Mouse (Mus musculus) c-Kit-positive CD71-positive TER-119-negative erythroid progenitor cells, embryonic 14.5 days (primary cell): ENCODE measurements around the gene Adam33.
"Not testable (repeated sequence)": the region's sequence is repeated elsewhere in the genome, so short reads cannot be mapped to it uniquely, and the experiment has no call there.

Source experiments
- DNase-seq: peaks from one replicate; pipeline ENCODE4 v3.0.0-alpha.2; 2013; ENCODE audit warnings: low read depth

Adam33 gene

DNA sequence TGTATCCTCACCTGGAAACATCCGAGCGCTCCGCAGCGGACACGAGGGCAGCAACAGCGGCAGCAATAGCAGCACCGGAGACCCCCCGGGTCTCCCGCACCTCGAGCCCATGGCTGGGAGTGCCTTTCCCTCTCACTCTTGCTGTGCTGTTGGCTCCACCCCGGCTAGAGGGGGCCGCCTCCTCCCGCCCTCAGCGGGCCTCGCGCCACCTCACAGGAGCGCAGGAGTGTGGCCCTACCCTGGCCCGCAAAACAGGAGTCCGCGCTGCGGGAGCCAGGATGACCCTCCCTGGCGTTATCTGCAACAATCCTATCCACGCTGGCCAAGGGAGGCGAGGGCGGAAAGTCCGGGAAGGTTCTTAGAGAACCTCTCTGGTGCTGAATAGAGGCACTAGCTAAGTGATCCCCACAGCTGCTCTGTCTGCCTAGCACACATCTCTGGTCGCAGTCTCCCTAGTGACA, at the start of gene Adam33:
Gene Adam33, minus strand, starts transcription at position 411 of the 461 bp plus-strand sequence.
- DNase-seq, result no peak

- no peak for DNase-seq
These were observed 42.4 kb upstream of the Adam33 start for GRCm38 (mm10) chr2:131105989-131106388.

DNA sequence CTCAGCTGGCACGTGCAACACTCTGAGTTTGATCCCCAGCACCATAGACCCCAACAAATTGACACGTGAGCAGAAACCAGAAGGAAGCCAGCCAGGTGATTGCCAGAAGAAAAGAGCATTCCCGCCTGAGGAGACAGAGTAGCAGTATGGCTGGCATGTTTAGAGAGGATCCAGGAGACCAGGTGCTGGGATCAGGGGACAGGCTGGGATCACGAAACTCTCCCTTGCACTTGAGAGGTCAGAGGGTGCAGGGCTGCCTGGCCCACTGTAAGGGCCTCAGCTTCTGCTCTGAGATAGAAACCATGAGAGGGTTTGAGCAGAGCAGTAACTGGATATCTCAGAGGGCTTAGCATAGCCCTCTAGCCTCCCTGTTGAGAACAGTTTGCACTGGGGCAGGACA, 41.4 kb upstream of the Adam33 start:
- DNase-seq, result not testable (repeated sequence)

DNA sequence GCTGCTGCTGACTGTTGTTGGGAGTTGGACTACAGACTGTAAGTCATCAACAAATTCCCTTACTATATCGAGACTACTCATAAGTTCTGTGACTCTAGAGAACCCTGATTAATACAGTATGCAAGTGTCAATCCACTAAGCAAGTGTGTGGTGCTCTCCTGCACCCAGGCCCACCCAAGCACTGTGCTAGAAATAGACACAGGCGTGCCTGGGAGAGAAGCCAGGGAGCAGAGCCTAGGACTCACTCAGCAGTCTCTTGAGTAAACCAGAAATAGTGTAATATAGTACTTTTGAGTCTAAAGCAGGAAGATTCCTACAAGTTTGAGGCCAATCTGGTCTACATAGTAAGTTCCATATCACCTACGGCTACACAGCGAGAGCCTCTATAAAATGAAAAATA, 40.4 kb upstream of the Adam33 start:
- no peak for DNase-seq

DNA sequence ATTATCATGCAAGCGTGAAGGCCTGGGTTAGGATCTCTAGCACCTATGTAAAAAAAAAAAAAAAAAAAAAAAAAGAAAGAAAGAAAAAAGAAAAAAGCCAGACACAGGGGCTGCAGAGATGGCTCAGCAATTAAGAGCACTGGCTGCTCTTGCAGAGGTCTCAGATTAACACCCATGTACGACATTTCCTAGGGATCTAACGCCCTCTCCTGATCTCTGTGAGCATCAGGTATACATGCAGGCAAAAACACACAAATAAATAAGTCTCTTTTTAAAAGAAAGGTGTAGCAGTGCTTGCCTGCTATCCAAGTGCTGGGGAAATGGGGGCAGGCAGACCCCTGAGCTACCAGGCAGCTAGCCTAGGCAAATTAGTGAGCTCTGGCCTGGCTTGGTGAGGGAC, 37.9 kb upstream of the Adam33 start:
- no peak for DNase-seq

DNA sequence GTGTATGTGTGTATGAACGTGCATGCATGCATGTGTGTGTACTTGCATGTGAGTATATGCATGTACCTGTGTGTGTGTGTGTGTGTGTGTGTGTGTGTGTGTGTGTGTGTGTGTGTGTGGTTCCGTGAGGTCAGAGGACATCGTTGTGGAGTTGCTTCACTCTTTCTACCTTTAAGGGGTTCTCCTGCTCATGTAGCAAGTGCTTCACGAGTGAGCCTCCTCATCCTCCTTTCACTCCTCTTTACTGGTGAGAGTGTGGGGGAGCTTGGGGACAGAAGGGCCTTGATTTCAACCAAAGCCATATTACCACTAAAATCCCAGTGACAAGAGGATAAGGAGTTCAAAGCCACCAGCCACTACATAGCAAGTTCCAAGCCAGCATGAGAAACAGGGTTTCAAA, 33.5 kb upstream of the Adam33 start:
- DNase-seq, result no peak

DNA sequence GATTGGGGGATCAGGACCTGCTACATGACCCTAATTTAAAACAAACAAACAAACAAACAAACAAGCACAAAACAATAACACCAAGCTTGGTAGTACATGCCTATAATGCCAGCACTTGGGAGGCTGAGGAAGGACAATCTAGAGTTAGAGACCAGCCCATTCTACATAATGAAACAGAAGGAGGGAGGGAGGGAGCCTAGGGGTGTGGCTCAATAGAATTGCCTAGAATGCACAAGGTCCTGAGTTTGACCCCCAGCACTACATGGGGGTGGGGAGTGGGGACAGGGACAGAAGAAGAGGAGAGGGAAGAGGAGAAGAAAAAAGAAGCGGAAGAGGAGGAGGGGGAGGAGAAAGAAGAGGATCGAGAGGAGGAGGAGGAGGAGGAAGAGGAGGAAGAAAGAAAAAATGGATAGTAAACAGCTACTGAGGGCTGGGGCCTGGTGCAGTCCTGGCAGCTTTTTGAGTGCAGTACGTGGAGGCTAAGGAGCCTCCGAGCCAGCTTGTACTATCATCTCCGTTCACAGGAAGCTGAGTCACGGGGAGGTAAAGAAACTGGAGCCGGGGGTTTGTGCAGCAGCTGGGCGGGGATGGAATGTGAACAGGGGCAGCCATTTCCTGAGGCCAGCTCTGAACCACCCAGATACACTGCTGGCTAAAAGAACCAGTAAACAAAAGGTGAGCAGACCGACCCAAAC, 32.6 kb upstream of the Adam33 start:
- DNase-seq, result peak; percentile 30

DNA sequence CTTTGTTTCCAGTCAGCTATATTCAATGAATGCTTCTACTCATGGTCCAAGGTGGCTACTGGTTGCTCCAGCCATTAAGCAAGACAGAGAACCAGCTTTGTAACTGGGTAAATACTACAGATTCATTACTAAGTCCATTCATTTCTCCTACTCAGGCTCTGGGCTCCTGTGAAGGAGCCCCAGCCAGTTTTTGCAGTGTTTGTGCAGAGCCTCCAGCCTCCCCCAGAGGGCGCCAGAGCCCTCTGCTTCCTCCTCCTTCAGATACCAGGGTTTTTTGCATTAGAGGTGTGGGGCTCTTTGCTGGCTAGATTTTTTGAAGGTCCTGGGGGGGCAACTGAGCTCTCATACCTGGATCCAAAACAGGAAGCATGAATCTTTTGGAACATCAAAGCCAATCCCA, 31.2 kb upstream of the Adam33 start:
- peak; percentile 75 for DNase-seq

- no peak for DNase-seq
These were observed 30.0 kb upstream of the Adam33 start for GRCm38 (mm10) chr2:131093577-131093976.

DNA sequence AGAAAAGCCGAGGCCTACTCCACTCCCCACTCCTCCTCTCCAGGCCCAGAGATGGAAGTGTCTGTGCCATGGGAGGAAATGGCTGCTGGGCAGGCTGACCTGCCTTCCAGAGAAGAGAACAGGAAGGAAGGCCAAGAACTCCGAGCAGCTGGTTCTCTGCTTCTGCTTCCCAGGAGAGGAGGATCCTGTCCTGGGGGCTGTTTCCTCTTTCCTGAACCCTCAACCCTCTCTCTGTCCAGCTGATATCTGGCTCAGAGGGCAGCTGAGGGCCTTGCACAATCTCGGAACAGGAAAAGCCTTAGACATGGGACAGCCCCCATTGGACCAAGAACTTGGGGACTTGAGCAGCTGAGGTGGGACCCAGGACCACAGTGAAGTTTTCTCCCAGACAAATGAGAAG, 27.2 kb upstream of the Adam33 start:
- no peak for DNase-seq

DNA sequence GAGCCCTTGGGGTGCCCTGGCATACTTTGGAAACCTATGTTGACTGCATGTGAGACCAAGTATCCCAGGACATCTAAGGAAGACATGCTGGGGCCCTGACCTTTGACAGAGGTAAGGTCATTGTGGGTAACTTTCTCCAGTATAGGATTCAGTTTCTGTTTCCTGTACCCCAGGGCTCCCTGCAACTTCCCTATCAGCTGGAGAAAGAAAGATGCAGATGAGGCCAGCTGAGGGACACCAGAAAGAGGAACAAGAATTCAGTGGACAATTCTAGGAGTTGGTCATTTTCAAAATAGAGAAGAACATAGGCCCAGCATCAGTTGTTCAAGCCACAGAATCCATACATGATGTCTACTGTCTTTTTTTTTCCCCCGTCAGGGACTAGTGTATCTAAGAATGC, 26.0 kb upstream of the Adam33 start:
- no peak for DNase-seq

DNA sequence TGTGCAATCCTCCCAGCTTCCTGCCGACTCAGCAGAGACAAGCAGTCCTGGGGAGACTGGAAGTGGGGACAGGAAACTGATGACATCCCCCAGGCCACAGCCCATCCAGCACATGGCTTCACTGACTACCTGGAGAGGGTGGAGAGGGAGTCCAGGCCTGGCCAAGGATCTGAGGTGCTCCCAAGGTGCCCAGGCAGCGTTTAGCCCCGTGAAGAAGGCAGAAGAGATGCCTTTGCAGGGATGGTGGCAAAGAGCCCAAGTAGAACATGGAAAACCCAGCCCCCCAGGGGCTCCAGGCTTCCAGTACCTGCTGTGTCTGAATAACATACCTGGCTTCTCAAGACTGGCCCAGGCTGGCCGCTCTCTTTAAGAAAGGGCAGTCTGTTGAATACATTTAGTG, 25.0 kb upstream of the Adam33 start:
- no peak for DNase-seq

GRCm38 (mm10) chr2:131086667-131087390, 23.2 kb upstream of the Adam33 start, which contains the start of gene Siglec1:
Siglec1 (minus strand) TSS chr2:131086765.
- DNase-seq, result no peak

DNA sequence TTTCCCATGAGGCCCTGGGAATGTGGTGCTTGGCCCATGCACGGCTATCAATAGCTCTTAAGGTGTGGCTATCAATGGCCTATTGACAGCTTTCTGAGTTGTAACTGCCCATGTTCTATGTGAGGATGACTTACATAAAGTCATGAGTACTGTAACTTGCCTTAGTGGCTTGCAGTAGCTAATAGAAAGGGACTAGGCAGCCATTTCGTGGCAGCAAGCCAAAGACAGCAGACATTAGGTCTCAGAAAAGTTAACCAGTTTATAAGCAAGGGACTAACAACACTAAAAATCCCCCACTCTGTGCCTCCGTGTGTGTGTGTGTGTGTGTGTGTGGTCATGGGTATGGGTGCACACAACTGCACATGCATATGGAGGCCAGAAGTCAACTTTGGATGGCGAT, 20.6 kb upstream of the Adam33 start:
- DNase-seq, result no peak

DNA sequence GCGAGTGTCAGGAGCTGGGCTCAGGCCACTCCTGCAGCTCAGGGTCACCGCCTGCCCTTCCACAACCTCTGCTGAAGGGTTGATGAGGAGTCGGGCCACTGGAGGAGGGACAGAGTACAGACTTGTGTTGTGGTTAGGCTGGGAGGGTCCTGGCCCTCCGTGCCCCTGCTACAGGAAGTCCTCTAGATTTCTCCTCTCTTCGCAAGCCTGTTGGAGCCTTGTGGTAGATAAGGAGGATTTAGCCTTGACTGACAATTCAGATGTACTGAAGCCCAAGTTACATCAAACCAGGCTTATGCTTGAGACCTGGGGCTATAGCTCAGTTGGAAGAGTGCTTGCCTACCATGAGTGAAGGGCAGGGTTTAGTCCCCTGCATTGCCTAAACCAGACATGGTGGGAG, 16.9 kb upstream of the Adam33 start:
- DNase-seq, result no peak

- no peak for DNase-seq
These were observed 8.9 kb upstream of the Adam33 start for GRCm38 (mm10) chr2:131072536-131072935.

DNA sequence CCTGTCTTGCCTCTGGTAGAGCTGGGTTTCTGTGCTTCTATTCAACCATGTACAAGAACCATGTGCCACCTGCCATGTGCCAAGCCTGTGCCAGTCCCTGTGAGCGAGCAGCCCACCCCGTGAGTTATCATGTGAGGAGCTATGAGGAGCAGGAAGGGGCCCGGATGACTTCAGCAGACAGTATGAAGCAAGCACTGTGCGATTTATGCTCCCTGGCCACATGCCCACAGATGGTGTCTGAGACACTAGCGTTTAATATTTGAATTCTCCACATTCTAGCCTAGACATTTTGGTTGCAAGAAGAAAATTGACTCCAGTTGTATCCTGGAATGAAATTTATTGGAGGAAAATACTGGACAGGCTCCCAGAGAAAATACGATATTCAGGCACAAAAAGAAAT, 3.9 kb upstream of the Adam33 start:
- no peak for DNase-seq

DNA sequence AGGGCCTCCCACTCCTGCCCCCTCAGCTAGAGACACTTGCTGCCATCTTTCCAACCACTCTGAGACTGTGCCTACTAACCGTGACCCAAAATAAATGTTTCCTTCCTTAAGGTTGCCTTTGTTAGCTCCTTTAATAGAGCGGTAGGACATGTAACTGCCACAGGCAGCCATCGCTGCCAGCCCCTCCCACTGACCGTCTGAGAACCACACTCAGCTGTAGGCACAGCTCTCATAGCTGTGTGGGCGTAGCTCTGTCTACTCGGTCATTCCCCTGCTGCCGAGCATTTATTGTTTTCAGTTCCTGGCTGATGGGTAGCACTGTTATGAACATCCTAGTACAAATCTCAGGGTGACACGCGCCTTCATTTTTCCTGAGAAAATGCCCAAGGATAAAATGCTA, 2.7 kb upstream of the Adam33 start:
- DNase-seq, result no peak

DNA sequence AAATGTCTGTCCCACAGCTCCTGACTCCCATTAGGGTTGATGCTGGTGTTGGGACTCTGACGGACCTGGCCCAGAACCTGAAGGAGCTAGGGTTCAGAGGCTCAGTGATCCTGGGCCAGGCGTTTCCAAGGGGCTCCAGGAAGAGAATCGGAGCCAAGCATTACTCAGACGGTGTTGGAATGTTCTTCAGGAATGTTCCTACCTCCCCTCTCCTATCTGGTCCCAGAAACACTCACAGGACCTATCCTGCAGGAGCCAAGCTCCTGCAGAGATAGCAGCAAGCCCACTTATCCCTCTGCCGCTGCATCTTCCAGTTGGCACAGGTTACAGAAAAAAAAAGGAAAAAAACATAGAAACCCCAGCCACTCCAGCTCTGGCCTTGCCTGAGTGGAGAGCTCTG, 2.0 kb downstream of the Adam33 start:
- DNase-seq, result no peak

- DNase-seq, result no peak
These were observed 2.8 kb downstream of the Adam33 start for GRCm38 (mm10) chr2:131060784-131061183.

DNA sequence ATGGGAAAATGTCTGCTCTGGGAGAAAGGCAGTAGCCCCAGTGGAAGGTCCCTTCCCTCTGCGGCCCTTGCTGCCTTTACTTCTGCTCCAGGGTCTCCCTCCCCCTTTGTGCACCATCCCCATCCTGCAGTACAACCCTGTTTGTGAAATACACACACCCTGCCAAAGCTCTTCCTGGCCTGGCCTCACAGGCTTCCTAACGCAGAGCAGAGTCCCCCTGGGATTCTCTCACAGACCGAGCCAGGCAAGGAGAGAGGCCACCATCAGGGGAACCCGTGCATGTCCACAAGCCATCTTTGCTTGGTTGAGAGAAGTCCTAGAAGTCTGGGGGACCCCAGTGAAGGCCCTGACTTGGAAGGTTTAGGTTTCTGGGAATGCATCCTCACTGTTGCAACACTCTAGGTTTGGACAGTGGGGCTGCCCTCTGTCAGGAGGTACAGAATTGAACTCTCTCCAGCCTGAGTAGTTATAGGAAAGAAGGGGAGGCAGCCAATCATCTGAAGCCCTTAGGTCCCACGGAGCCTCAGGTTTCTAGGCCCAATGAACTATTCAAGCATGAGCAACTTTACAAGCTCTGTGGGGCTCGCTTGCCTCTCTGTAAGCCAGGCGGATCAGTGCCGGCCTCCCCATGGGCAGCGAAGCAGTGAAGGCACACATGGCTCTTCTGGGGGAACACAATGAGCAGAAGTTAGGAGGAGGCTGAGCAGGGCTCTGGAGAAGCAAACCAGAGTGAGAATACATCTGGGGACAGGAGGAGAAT, 3.7 kb downstream of the Adam33 start:
- no peak for DNase-seq

DNA sequence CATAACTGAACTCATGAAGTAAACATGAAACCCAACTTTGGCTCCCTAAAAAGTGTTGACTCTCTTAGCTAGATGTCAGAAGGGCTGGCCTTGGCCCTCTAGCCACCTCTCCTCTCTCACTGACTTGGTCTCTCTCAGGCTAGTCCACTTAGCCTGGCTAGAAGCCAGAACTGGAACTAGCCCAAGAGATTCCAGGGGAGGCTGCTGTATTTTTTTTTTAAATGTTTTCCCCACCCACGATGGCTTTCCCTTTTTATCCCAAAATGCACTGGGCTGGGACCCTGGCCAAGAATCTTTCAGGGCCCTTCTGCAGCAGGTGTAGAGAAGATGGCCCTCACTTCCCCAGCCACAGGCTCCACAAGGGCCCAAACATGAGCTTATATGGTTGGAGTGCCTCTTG, 4.2 kb downstream of the Adam33 start:
- DNase-seq, result no peak

DNA sequence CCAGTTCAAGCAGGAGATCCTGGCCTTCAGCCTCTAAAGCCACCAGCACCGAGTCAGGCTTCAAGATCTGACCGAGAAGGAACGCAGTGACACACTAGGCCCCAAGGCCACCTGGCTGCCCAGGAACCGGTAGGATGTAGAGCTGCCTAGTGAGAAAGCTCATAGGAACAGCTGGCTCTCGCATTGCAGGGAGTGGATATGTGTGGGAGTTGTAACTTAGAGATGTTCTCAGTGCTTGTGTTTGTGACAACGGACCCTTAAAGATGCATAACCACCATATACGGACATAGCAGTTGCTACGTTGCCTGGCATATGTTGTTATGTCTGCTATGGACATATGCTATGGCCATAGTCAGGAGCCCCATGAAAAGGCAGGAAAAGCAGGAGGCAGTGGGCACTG, 4.9 kb downstream of the Adam33 start:
- no peak for DNase-seq
